Mouse (Mus musculus) MEL (cell line): ENCODE results near the gene Cep63. TPM values are rescaled to one million over a fixed set of nuclear protein-coding genes. Genes with fewer than 3 reads are reported as not detected.

Source experiments
- DNase-seq: peaks from one replicate; pipeline ENCODE4 v3.0.0; 2011; ENCODE audit warnings: low read depth, low spot score
- H3K27ac ChIP-seq: 2 replicates; pipeline ENCODE4 v1.5.1; 2012; ENCODE audit warnings: low read depth, mild to moderate bottlenecking, control low read depth, low read length, moderate library complexity; ENCODE audit not compliant: control insufficient read depth
- H3K27me3 ChIP-seq, 2 experiments: fragments of 150-350 bp in 1 of 2; sonication (generic) in 1 of 2; 2 replicates each; pipeline ENCODE4 v1.6.1; 2012; ENCODE audit warnings: low read length in 2 of 2, mild to moderate bottlenecking in 2 of 2, improper control_type of control experiment in 1 of 2, moderate library complexity in 1 of 2; ENCODE audit not compliant: insufficient read depth in 2 of 2, control insufficient read depth in 1 of 2
- H3K36me3 ChIP-seq, 2 experiments: 2 replicates each; pipeline ENCODE4 v1.6.1; 2012 to 2014; ENCODE audit warnings: low read length in 2 of 2, improper control_type of control experiment in 1 of 2, inconsistent platforms in 1 of 2, mild to moderate bottlenecking in 1 of 2; ENCODE audit not compliant: insufficient read depth in 2 of 2, control insufficient read depth in 1 of 2
- H3K4me1 ChIP-seq, 2 experiments: fragments of 150-350 bp in 1 of 2; sonication (generic) in 1 of 2; 2 replicates each; pipeline ENCODE4 v1.6.1; 2012; ENCODE audit warnings: low read length in 2 of 2, improper control_type of control experiment in 1 of 2, mild to moderate bottlenecking in 1 of 2; ENCODE audit not compliant: insufficient read depth in 2 of 2, control insufficient read depth in 1 of 2
- H3K4me3 ChIP-seq, 2 experiments: fragments of 150-350 bp in 1 of 2; sonication (generic) in 1 of 2; 2 replicates each; pipeline ENCODE4 v1.5.1; 2012; ENCODE audit warnings: low read depth in 2 of 2, low read length in 2 of 2, mild to moderate bottlenecking in 2 of 2, moderate library complexity in 2 of 2, control low read depth in 1 of 2, improper control_type of control experiment in 1 of 2; ENCODE audit not compliant: control insufficient read depth in 1 of 2, insufficient read depth in 1 of 2
- H3K79me2 ChIP-seq: 2 replicates; pipeline ENCODE4 v1.6.1; 2012; ENCODE audit warnings: mild to moderate bottlenecking, low read length, moderate library complexity; ENCODE audit not compliant: control insufficient read depth, poor library complexity, insufficient read depth
- H3K9ac ChIP-seq: 2 replicates; pipeline ENCODE4 v1.6.1; 2012; ENCODE audit warnings: low read depth, mild to moderate bottlenecking, control low read depth, low read length, moderate library complexity; ENCODE audit not compliant: control insufficient read depth, poor library complexity, severe bottlenecking
- H3K9me3 ChIP-seq: fragments of 150-350 bp; sonication (generic); replicated peaks from 2 replicates; pipeline ENCODE4 v1.6.1; 2012; ENCODE audit warnings: mild to moderate bottlenecking, low read length, improper control_type of control experiment, moderate library complexity; ENCODE audit not compliant: insufficient read depth
- BHLHE40 ChIP-seq: IDR thresholded peaks from 2 replicates; pipeline ENCODE4 v1.6.1; 2012; ENCODE audit warnings: low read depth, mild to moderate bottlenecking, inconsistent platforms, low read length, improper control_type of control experiment, borderline replicate concordance
- CHD2 ChIP-seq: IDR thresholded peaks from 2 replicates; pipeline ENCODE4 v1.6.1; 2011; ENCODE audit warnings: low read length, improper control_type of control experiment
- CTCF ChIP-seq, 3 experiments: IDR thresholded peaks in 2 of 3; conservative IDR thresholded peaks in 1 of 3; 2 replicates each; pipeline ENCODE4 v1.5.1; 2011 to 2012; ENCODE audit warnings: low read length in 3 of 3, low read depth in 2 of 3, mild to moderate bottlenecking in 2 of 3, improper control_type of control experiment in 1 of 3, inconsistent platforms in 1 of 3, mixed read lengths in 1 of 3, moderate library complexity in 1 of 3; ENCODE audit not compliant: control insufficient read depth in 1 of 3, insufficient read depth in 1 of 3, poor library complexity in 1 of 3, severe bottlenecking in 1 of 3
- EP300 ChIP-seq, 2 experiments: IDR thresholded peaks; 2 replicates each; pipeline ENCODE4 v1.6.1; 2011; ENCODE audit warnings: improper control_type of control experiment in 2 of 2, low read length in 2 of 2, low read depth in 1 of 2, mild to moderate bottlenecking in 1 of 2
- ETS1 ChIP-seq: IDR thresholded peaks from 2 replicates; pipeline ENCODE4 v1.6.1; 2012; ENCODE audit warnings: low read depth, mild to moderate bottlenecking, inconsistent platforms, low read length, improper control_type of control experiment, moderate library complexity
- JUND ChIP-seq: IDR thresholded peaks from 2 replicates; pipeline ENCODE4 v1.6.1; 2011; ENCODE audit warnings: low read depth, mild to moderate bottlenecking, improper control_type of control experiment, low read length
- MAZ ChIP-seq: IDR thresholded peaks from 2 replicates; pipeline ENCODE4 v1.6.1; 2012; ENCODE audit warnings: low read depth, mild to moderate bottlenecking, inconsistent platforms, low read length, improper control_type of control experiment
- MEF2A ChIP-seq: IDR thresholded peaks from 2 replicates; pipeline ENCODE4 v1.6.1; 2014; ENCODE audit warnings: low read depth, mild to moderate bottlenecking, inconsistent platforms, low read length, improper control_type of control experiment; ENCODE audit not compliant: poor library complexity, insufficient replicate concordance, severe bottlenecking; ENCODE audit errors: extremely low read depth
- MXI1 ChIP-seq: IDR thresholded peaks from 2 replicates; pipeline ENCODE4 v1.6.1; 2011; ENCODE audit warnings: mild to moderate bottlenecking, low read depth, low read length, improper control_type of control experiment
- MYC ChIP-seq: IDR thresholded peaks from 2 replicates; pipeline ENCODE4 v1.6.1; 2011; ENCODE audit warnings: low read depth, mild to moderate bottlenecking, low read length, improper control_type of control experiment, moderate library complexity
- NRF1 ChIP-seq: IDR thresholded peaks from 2 replicates; pipeline ENCODE4 v1.6.1; 2014; ENCODE audit warnings: low read depth, mild to moderate bottlenecking, inconsistent platforms, low read length, improper control_type of control experiment, moderate library complexity; ENCODE audit not compliant: poor library complexity, insufficient read depth, severe bottlenecking
- POLR2A ChIP-seq, 2 experiments: IDR thresholded peaks; 2 replicates each; pipeline ENCODE4 v1.6.1; 2011 to 2012; ENCODE audit warnings: low read length in 2 of 2, mild to moderate bottlenecking in 2 of 2, control low read depth in 1 of 2, improper control_type of control experiment in 1 of 2, low read depth in 1 of 2, moderate library complexity in 1 of 2; ENCODE audit not compliant: control insufficient read depth in 1 of 2, insufficient read depth in 1 of 2, poor library complexity in 1 of 2
- RAD21 ChIP-seq: IDR thresholded peaks from 2 replicates; pipeline ENCODE4 v1.6.1; 2011; ENCODE audit warnings: mild to moderate bottlenecking, low read depth, low read length, improper control_type of control experiment
- RCOR1 ChIP-seq: IDR thresholded peaks from 2 replicates; pipeline ENCODE4 v1.6.1; 2012; ENCODE audit warnings: low read depth, mild to moderate bottlenecking, inconsistent platforms, low read length, improper control_type of control experiment
- TAL1 ChIP-seq: IDR thresholded peaks from 2 replicates; pipeline ENCODE4 v1.6.1; 2012; ENCODE audit warnings: mild to moderate bottlenecking, inconsistent platforms, low read length, moderate library complexity, mixed read lengths
- TBP ChIP-seq: IDR thresholded peaks from 2 replicates; pipeline ENCODE4 v1.8.0; 2011; ENCODE audit warnings: low read depth, low read length, improper control_type of control experiment
- UBTF ChIP-seq: IDR thresholded peaks from 2 replicates; pipeline ENCODE4 v1.6.1; 2012; ENCODE audit warnings: low read depth, mild to moderate bottlenecking, inconsistent platforms, low read length, improper control_type of control experiment, moderate library complexity, borderline replicate concordance; ENCODE audit not compliant: insufficient read depth
- USF1 ChIP-seq: IDR thresholded peaks from 2 replicates; pipeline ENCODE4 v1.6.1; 2014; ENCODE audit warnings: low read depth, mild to moderate bottlenecking, inconsistent platforms, low read length, improper control_type of control experiment, moderate library complexity
- USF2 ChIP-seq, 2 experiments: IDR thresholded peaks; 2 replicates each; pipeline ENCODE4 v1.6.1; 2011 to 2012; ENCODE audit warnings: improper control_type of control experiment in 2 of 2, low read length in 2 of 2, borderline replicate concordance in 1 of 2, inconsistent platforms in 1 of 2, low read depth in 1 of 2, mild to moderate bottlenecking in 1 of 2; ENCODE audit not compliant: insufficient read depth in 1 of 2
- ZC3H11A ChIP-seq: IDR thresholded peaks from 2 replicates; pipeline ENCODE4 v1.6.1; 2012; ENCODE audit warnings: low read depth, mild to moderate bottlenecking, inconsistent platforms, low read length, improper control_type of control experiment
- polyA plus RNA-seq, 2 experiments: library from polyadenylated mRNA; stranded (reverse) in 1 of 2; unstranded in 1 of 2; fragments of >175 nt in 1 of 2; fragments of >200 nt in 1 of 2; gene quantifications; 2 replicates each; pipeline versions ENCODE4 v1.2.1 to v1.2.4; 2012; ENCODE audit warnings: low replicate concordance in 2 of 2, low read depth in 1 of 2; ENCODE audit not compliant: insufficient read length in 2 of 2, insufficient read depth in 1 of 2, missing spikeins in 1 of 2
- total RNA-seq: library from RNA; depleted of rRNA; stranded (reverse); fragments of 300-350 nt; gene quantifications from 2 replicates; pipeline ENCODE4 v1.2.3, GENCODE M21; 2012

The Cep63 gene
- total and polyA plus RNA-seq, 3 experiments: 9.6 to 14.6 TPM; not detected in 1

GRCm38 (mm10) chr9:102645119-102645695 is 18.9 kb upstream of the Cep63 start:
- no peak overlapping the region for H3K9ac ChIP-seq
- no peaks in the 10 kb centered on the region for H3K9me3 ChIP-seq
- no peaks in the 10 kb centered on the region for H3K4me1 ChIP-seq
- H3K36me3 ChIP-seq: no peaks in the 10 kb centered on the region
- H3K79me2 ChIP-seq: no peaks in the 10 kb centered on the region
- TF ChIP-seq MEF2A: no peak
- no peak for TF ChIP-seq MYC
- no peak for TF ChIP-seq CHD2
- no peak for TF ChIP-seq TBP
- no peak for TF ChIP-seq USF1
- no peak for TF ChIP-seq ETS1
- TF ChIP-seq MAZ: no peak
- no peak for TF ChIP-seq RCOR1
- no peak for TF ChIP-seq MXI1
- TF ChIP-seq TAL1: no peak
- TF ChIP-seq UBTF: no peak
- no peak for TF ChIP-seq JUND
- no peak for DNase-seq
- H3K27ac ChIP-seq: no peak overlapping the region
- H3K27me3 ChIP-seq: no peaks in the 10 kb centered on the region
- no peak overlapping the region for H3K4me3 ChIP-seq

DNA sequence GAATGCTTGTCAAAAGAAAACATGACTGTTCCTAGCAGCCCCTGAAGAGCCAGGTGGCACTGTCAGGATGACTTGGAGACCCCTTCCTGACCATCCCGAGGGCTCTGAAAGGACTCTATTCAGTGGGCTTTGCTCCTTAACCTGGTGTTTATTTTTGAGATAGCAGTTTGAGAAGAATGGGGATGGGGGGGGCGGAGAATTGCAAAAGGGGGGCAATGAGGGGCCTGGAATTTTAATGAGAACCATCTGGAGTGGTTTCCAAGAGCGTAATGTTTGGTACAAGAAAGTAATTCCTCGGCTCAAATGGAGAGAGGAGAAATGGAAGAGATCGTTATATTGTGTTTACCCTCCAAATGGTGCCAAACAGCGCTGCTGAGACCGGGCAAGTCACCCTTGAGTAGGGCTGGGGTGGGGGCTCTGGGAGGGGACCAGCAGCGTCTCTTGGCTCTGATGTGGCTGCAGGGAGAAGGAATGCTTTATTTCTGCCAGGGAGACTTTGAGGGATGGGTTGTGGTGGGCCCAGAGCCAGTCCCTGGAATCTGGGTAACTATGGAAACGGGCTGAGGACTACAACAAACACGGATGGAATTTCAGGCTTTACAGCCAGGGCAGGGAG is 17.3 kb upstream of the Cep63 start:
- Histone ChIP-seq H3K36me3 (no peaks in the 10 kb centered on the region; a peak in 1 of 4 replicates), H3K27me3 (no peaks in the 10 kb centered on the region), H3K27ac (no peak overlapping the region), H3K9ac (no peak overlapping the region), H3K9me3 (no peaks in the 10 kb centered on the region), H3K4me1 (no peaks in the 10 kb centered on the region; a peak in 1 of 4 replicates), H3K4me3 (no peak overlapping the region), H3K79me2 (no peaks in the 10 kb centered on the region)
- TF ChIP-seq POLR2A (IDR thresholded peaks at IDR 0.05; ENCODE audit: control insufficient read depth in 1 of 2, insufficient read depth in 1 of 2, low read depth in 1 of 2, low read length in 2 of 2, poor library complexity in 1 of 2): no peak
- no peak for TF ChIP-seq EP300 (IDR thresholded peaks at IDR 0.05; ENCODE audit: low read depth in 1 of 2, low read length in 2 of 2)
- no peak for TF ChIP-seq MEF2A
- TF ChIP-seq USF1: no peak
- no peak for TF ChIP-seq RAD21
- TF ChIP-seq NRF1: no peak
- no peak for TF ChIP-seq BHLHE40
- no peak for TF ChIP-seq ZC3H11A
- TF ChIP-seq CTCF (IDR thresholded peaks at IDR 0.05 in 2 of 3, conservative IDR thresholded peaks at IDR 0.05 in 1 of 3; ENCODE audit: control insufficient read depth in 1 of 3, insufficient read depth in 1 of 3, low read depth in 2 of 3, low read length in 3 of 3, poor library complexity in 1 of 3, severe bottlenecking in 1 of 3): no peak
- TF ChIP-seq USF2 (IDR thresholded peaks at IDR 0.05; ENCODE audit: borderline replicate concordance in 1 of 2, insufficient read depth in 1 of 2, low read depth in 1 of 2, low read length in 2 of 2): no peak
- no peak for DNase-seq
